Mouse (Mus musculus) lung, postnatal 0 days (tissue): Measurements from ENCODE around the gene Slc17a8.

Experiments used
- CTCF ChIP-seq: IDR thresholded peaks from 2 replicates; pipeline ENCODE4 v1.5.1; 2016; ENCODE audit warnings: antibody characterized with exemption, mild to moderate bottlenecking
- EP300 ChIP-seq: IDR thresholded peaks from 2 replicates; pipeline ENCODE4 v1.6.1; 2016; ENCODE audit warnings: antibody characterized with exemption, mild to moderate bottlenecking, control low read depth

GRCm38 (mm10) chr10:89667571-89667970, 46.5 kb upstream of the Slc17a8 start:
- TF ChIP-seq CTCF: no peak
- no peak for TF ChIP-seq EP300
